Mouse (Mus musculus) cortical plate, adult 2 months (tissue): ENCODE results near the gene Cmtm6.

Source experiments
- CTCF ChIP-seq: fragments of 200-500 bp; IDR thresholded peaks from 2 replicates; pipeline ENCODE4 v1.5.1; 2011; ENCODE audit warnings: mild to moderate bottlenecking, control low read depth, low read length; ENCODE audit not compliant: insufficient read depth; ENCODE audit errors: extremely low read depth
- POLR2A ChIP-seq: fragments of 200-500 bp; IDR thresholded peaks from 2 replicates; pipeline ENCODE4 v1.6.1; 2011; ENCODE audit warnings: mild to moderate bottlenecking, low read length, control low read depth; ENCODE audit not compliant: insufficient read depth; ENCODE audit errors: extremely low read depth

GRCm38 (mm10) chr9:114747012-114747411, 16.1 kb downstream of the Cmtm6 start:
- TF ChIP-seq CTCF: no peak
- TF ChIP-seq POLR2A: no peak
